Mouse (Mus musculus): ENCODE data around the gene Med10.

DNA sequence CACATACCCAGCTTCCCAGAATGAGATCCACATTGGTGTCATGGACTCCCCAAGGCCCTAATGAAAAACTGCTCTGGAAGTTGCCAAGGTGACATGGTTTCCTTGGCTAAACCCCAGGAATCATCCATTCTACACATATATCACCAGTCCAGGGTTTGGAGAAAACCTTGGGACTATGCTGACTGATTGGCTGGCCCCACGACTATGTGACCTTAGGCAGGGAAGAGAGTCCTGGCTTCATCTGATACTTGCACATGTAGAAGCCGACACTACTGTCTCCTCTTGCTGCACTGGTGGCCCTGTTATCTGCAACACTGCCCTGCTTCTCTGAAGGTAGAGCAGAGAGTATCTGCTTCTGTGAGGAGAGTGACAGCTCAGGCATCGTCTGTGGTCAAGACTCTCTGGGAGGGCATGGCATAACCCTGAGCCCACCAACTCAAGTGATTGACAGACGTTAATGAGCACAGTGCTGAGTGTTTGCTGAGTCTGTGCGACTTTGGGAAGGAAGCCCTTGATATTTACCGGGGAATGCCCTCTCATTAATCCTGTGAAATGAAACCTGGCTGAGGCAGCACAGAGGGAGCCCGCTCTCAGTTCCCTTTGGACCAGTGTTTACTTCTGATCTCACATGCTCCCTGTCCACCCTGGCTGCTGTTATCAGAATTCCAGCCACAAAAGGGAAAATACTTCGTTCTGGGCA lies 23.4 kb downstream of the Med10 start:
- no peak for TF ChIP-seq HCFC1 (IDR thresholded peaks at IDR 0.05; ENCODE audit: borderline replicate concordance, insufficient read depth, low read length)
- TF ChIP-seq ZNF384 (IDR thresholded peaks at IDR 0.05; ENCODE audit: low read depth, low read length): no peak
